Mouse (Mus musculus): ENCODE measurements around the gene Car12. TPM values are rescaled to one million over a fixed set of nuclear protein-coding genes. Genes with fewer than 3 reads are reported as not detected.

Gene Car12
- 0.22 to 0.72 TPM (median 0.35 TPM) in 3 of 4 replicates, not detected in the other for total RNA-seq (2023; ENCODE audit: inconsistent age)

DNA sequence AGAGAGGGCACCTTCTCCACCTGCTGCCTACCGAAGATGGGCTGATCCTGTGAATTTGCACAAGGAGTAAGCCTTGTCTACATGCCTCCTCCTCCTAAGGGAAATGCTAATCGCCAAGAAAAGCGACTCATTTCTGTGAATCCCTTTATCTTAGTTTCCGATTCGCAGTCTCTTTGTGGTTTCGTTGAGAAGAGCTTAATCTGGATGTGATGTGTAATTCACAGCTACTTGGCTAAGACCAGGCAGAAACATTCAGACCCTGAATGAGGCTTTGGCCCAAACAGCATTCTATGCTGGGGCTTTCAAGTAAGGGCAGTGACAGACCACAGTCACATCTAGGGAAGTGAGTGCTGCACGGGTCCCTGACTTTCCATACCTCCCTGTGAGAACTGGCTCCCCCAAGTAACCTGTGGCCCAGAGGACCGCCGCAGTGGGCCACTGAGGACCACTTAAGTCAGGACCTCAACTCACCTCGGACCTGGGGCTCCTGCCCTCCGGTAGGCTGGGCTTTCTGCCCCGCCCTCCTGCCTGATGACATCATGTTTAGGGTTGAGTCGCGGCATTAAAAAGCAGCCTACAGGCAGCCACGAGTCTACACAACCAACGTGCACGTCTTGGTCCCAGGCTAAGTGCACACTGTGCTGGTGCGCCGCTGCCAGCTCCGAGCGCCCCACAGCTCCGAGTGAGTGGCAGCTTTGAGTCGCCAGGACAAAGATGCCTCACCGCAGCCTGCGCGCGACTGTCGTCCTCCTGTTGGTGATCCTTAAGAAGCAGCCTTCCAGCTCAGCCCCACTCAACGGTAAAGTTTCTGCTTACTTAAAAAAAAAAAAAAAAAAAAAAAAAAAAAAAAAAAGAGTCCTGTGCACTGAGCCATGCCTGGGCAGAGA, at the start of gene Car12:
Car12 (plus strand) TSS at position 552 of the 887 bp plus-strand sequence.

DNA sequence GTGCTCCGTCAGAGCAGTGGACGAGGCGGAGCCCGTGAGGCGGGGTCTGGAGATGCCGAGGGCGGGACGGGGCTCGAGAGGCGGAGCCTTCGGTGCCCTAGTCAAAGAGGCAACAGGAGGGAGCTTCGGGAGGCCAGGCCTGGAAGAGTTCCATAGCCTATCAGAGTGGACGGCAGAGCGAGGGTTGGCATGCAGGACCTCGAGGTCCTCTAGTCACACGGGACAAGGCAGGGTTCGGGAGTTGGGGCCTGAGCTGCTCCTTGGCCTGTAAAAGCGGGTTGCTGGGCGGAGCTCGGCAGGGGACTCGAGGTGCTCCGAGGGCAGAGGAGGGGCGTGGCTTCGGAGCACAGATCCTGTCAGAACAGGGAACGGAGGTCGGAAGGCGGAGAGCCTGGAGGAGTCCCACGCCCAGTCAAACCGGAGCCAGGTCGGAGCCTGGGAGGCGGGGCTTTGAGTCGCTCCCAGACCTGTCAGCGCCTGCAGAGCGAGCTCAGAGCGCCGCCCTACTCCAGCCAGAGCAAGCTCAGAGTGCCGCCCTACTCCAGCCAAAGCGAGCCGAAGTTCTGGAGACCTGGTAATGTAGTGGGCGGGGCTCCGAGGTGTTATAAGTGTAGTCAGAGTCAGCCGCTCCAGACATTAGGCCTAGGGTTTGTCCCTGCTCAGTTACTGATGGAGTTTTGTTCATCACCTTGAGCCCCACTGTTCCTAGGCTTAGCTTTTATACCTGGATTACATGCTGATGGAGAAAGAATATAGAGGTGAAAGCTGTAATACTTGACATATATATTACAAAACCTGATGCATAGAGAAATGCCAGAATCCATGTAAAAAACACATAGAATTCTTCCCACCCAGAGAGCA, 82.2 kb downstream of the Car12 start, which contains the start of gene Aph1b:
Aph1b (minus strand) TSS at position 27 of the 861 bp plus-strand sequence.

GRCm38 (mm10) chr9:66796739-66797138, 83.3 kb downstream of the Car12 start, which contains the start of gene Gm10647:
TSS of gene Gm10647 (plus strand) at chr9:66797039.

Other genes with a start within 250 kb of the Car12 start
- gene Fbxl22, start 199.1 kb upstream of the Car12 start, total RNA-seq (2023; ENCODE audit: inconsistent age) = 3.4 to 4.3 TPM (median 4.1 TPM) in 4 replicates
- 93.0 to 109 TPM (median 101 TPM) in 4 replicates for gene Usp3, start 120.5 kb upstream of the Car12 start, total RNA-seq (2023; ENCODE audit: inconsistent age)
- gene Aph1b, start 81.8 kb downstream of the Car12 start, total RNA-seq (2023; ENCODE audit: inconsistent age) = 1.2 to 2.1 TPM (median 1.5 TPM) in 4 replicates
- gene Gm10647, start 83.4 kb downstream of the Car12 start, total RNA-seq (2023; ENCODE audit: inconsistent age) = 0.24 TPM in 1 of 4 replicates, not detected in the others
- 0.55 to 2.1 TPM (median 0.59 TPM) in 4 replicates for gene Aph1c, start 121.0 kb downstream of the Car12 start, total RNA-seq (2023; ENCODE audit: inconsistent age)
- gene Rab8b, start 206.0 kb downstream of the Car12 start, total RNA-seq (2023; ENCODE audit: inconsistent age) = 32.3 to 36.6 TPM (median 35.3 TPM) in 4 replicates
- 45.1 to 54.9 TPM (median 46.7 TPM) in 4 replicates for gene Rps27l, start 232.4 kb downstream of the Car12 start, total RNA-seq (2023; ENCODE audit: inconsistent age)

Measured in B cell, adult (primary cell).